Mouse (Mus musculus) mesoderm, embryonic 11.5 days (tissue): ENCODE data around the gene Ntn3.

Experiments
- DNase-seq: peaks from one replicate; pipeline ENCODE4 v3.0.0-alpha.2; 2012; ENCODE audit warnings: low read depth, low spot score

The Ntn3 gene

GRCm38 (mm10) chr17:24211631-24212440 lies 2.5 kb upstream of the Ntn3 start:
- DNase-seq: peak; percentile 87

DNA sequence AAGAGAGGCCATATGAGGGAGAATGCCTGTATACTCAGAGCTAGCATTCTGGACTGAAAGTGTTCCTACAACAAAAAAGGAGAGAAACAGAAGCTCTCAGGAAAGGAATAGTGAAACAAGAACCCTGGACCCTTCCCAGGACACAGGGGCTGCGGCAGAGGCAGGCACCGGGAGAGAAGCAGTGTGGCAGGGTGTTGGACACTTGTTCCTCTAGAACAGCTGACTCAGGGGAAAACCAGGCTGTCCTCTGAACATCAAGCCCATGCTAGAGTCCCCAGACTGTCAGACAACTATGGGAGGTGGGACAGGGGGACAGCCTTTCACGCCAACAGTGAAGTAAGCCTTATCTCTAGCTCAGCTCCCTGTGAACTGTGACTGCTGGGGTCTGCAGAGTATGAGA lies 1.3 kb upstream of the Ntn3 start:
- no peak for DNase-seq

DNA sequence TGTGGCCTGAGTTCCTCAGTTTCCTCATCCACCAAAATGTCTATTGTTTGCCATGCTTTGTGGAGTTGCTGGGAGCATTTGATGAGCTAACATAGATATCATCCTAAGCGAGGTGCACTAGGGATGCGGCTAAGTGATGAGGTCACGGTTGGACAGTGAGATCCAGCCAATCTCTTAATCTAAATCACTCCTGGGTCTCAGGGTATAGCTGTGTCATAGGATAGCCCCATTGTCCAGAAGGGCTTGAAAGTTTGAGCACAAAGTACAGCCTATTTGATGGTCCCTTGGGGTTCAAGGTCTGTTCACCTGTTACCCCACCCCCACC lies 547 bp upstream of the Ntn3 start:
- no peak for DNase-seq

GRCm38 (mm10) chr17:24208641-24209042 lies 689 bp downstream of the Ntn3 start:
- peak; percentile 49 for DNase-seq

- DNase-seq: no peak
Measured at GRCm38 (mm10) chr17:24207768-24208640, 1.3 kb downstream of the Ntn3 start.

- DNase-seq: peak; percentile 50
Measured at GRCm38 (mm10) chr17:24206451-24207351, 2.6 kb downstream of the Ntn3 start.

DNA sequence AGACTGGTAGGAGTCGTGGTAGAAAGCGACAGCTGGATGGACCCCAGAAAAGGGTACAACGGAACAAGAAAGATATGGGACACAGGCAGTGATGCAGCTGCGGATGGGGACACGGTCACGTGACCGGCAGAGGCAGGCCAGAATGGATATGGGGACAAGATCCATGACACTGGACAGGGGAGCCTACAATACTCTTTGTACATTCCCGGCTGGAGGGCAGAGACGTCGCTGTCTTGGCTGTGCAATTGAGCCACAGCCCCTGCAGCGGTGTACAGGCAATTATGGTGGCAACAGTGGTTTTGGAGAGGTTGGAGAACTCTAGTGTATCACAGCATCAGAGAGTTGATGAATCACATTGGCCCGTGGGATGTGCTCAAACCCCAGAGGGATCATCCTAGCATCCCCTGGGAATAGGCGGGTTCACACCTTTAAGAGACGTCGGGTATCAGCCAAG lies 3.4 kb downstream of the Ntn3 start:
- DNase-seq: no peak

DNA sequence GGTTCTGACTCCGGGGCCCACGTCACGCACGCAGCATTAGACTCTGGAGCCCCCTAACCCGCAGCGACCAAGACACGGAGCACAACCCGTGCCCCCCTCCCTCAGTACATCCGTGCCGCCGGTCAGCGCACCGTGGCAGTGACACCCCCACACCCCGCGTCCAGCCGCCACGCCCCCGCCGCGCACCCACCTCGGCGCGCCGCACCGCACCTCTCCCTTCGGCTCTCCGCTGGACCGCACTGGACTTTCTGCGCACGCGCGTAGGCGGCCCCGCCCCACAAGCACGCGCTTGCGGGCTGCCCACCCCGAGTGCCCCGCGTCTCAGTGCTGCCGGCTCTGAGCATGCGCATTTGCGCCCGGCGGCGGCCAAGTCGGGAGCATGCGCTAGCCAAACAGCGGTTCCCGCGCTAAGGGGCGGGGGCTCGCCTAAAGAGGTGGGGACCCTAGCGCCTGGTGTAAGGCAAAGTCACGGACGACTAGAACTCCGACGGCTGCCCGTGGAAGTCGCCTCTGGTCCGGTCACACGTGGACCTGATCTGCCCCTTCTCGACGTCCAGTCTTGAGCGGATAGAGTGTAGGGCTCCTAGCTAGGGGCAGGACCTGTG lies 3.9 kb downstream of the Ntn3 start, which contains the start of gene Tbc1d24:
Tbc1d24 (minus strand) TSS at position 279 of the 605 bp plus-strand sequence.
- peak; percentile 97 for DNase-seq

- DNase-seq: no peak
Measured at GRCm38 (mm10) chr17:24204846-24205245, 4.5 kb downstream of the Ntn3 start.

DNA sequence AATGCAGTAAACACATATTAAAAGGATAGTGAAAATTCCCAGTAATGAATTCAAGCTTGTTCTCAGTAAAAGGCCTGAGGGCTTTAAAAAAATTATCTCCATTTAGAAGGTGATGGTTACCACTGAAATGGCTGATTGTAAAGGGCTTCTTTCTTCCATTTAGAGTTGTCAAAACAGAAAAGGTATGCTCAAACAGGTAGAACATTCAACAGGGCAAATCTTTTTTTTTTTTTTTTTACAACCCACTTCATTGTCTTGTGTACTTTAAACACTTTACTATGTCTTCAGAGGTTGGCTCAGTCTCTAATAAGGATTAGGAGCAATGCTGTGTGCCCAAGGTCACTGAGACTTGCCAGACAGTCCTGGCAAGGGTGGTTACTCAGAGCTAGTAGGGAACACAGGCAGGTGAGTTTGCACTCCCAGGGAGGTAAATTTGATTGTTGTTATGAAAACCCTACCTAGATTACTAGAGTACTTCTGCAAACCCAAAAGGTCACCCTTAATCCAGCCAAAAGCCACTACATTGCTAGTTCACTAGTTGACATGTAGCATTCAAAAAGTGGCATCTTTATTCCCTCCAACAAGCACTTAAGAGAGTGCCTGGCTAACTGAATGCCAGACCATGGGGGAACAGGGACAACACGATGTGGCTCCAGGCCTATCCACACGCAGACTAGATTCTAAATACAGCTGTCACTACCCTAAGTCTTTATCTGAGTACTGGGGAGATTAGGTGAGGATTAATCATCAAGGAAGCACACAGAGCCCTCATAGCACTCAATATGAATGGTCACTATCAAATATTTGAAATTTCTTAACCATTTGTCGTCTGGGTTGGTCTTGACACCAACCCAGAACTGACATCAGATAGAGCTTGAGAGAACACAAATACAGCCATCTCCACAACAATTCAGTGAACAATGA lies 5.5 kb downstream of the Ntn3 start:
- no peak for DNase-seq

GRCm38 (mm10) chr17:24203068-24203467 lies 6.3 kb downstream of the Ntn3 start:
- no peak for DNase-seq

- no peak for DNase-seq
Measured at GRCm38 (mm10) chr17:24201092-24201491, 8.2 kb downstream of the Ntn3 start.

GRCm38 (mm10) chr17:24199741-24200140 lies 9.6 kb downstream of the Ntn3 start:
- no peak for DNase-seq

- DNase-seq: no peak
Measured at GRCm38 (mm10) chr17:24199252-24199651, 10.1 kb downstream of the Ntn3 start.

GRCm38 (mm10) chr17:24197032-24197824 lies 12.1 kb downstream of the Ntn3 start:
- DNase-seq: no peak

DNA sequence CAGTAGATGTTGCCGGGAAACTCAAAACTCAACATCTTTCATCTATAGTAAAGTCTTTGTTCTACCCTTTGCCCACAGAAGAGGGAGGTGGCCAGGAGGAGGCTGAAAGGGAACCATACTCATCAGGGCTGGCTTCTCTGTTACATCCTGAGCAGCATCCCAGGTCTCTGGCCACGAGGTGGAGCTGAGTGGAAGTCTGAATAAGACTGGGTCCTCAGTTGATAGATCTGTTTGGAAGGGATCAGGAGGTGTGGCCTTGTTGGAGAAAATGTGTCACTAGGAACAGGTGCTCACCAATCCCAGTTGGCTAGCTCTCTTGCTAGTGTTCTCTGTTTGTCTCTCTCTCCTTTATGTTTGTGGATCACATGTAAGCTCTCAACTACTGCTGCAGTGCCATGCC lies 14.0 kb downstream of the Ntn3 start:
- no peak for DNase-seq

DNA sequence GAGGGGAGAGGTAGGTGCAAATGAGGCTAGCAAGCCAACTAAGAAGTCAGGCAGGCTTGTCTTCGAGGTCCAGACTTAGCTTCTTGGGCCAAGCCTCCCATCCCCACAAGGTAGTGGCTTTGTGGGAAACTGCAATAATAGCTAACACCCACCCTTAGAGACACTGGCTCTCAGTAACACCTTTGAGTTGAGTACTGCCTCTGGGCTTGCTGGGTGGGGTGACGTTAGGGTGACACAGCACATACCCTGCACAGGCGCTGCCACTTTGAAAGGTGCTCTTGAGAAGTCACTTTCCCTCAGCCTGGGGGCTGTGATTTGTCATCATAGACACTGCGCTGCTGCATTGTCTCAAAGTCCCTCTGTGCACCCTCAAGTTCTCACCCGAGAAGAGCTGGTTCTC lies 15.6 kb downstream of the Ntn3 start:
- DNase-seq: no peak

DNA sequence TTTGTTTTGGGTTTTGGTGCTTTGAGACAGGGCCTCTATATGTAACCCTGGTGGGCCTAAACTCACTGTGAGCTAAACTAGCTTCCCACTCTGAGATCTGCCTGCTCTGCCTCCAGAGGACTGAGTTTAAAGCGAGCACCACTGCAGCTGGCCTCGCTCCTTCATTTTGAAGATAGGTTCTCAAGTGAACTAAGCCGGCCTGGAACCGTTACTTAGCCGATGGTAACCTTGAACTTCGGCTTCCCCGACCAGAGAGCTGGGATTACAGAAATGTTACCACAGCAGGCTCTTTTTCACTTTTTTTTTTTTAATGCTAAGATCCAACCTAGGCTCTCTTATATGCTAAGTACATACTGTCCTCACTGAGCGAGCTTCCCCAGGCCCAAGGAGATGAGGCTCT lies 16.1 kb downstream of the Ntn3 start:
- DNase-seq: no peak

DNA sequence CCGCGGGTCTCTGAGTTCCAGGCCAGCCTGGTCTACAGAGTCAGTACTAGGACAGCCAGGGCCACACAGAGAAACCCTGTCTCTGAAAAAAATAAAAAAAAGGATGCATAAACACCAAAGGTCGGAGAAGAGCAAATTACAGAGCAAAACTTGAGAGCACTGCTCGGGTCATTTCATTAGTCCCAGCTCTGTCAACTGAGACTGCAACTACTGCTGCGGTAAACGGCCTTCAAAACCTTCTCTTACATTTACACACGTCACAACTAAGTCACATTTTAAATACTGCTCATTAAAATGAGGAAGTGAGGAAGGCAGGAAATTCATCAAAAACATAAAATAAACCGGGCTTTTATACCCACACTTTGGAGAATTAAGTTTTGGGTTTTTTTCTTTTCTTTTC lies 16.5 kb downstream of the Ntn3 start:
- DNase-seq: no peak
